In genomic region chr2:60205795-60206194, GRCm38 (mm10) we compare ENCODE assay signal across 25 mouse cellular contexts.
"Had no signal": no experiment of that assay in that cellular context is flagged by ENCODE, and none has a peak within 500 bp of the region (broad histone marks: within the 10 kb centered on the region; RNA-seq: fewer than 3 reads in every experiment).

No protein-coding gene starts in this region.

- H3K27ac ChIP-seq: liver, embryonic 13.5 days; liver, embryonic 15.5 days; lung, embryonic 15.5 days; macrophage; midbrain, embryonic 10.5 days; stomach, embryonic 15.5 days; stomach, postnatal 0 days had no signal

- H3K4me2 ChIP-seq: liver, embryonic 11.5 days; liver, embryonic 13.5 days; liver, embryonic 15.5 days; lung, embryonic 15.5 days; stomach, embryonic 15.5 days had no signal

- H3K36me3 ChIP-seq: stomach, embryonic 15.5 days had no signal

- H3K9me3 ChIP-seq: liver, embryonic 13.5 days; liver, embryonic 15.5 days; lung, embryonic 15.5 days; megakaryocyte, embryonic 14.5 days; midbrain, embryonic 10.5 days; stomach, embryonic 15.5 days had no signal

- H3K27me3 ChIP-seq: liver, embryonic 13.5 days; liver, embryonic 15.5 days; lung, embryonic 15.5 days; megakaryocyte, embryonic 14.5 days; stomach, embryonic 15.5 days had no signal

- H3K4me3 ChIP-seq: liver, embryonic 13.5 days; liver, embryonic 15.5 days; lung, embryonic 15.5 days; megakaryocyte, embryonic 14.5 days; midbrain, embryonic 10.5 days; myocyte; stomach, embryonic 15.5 days had no signal

- H3K9ac ChIP-seq: liver, embryonic 13.5 days; liver, embryonic 15.5 days; liver, postnatal 0 days; lung, embryonic 15.5 days; stomach, embryonic 15.5 days had no signal

- ATAC-seq: liver, postnatal 0 days; lung, postnatal 0 days; midbrain, embryonic 16.5 days had no signal

- DNase-seq: liver; liver, embryonic 13.5 days; liver, postnatal 0 days; lung, adult 2 months; lung, postnatal 14 days; lung, postnatal 36 days; retina, postnatal 1 day; right cerebral cortex, adult 18-20 months; right cerebral cortex, postnatal 25 days; right cerebral cortex, postnatal 4 days; spleen, adult 18-20 months; thymus, adult 2 months; thymus, postnatal 25 days; thymus, postnatal 4 days had no signal
